23 mouse cellular contexts compared by ENCODE assay signal in genomic region chr5:140569032-140569595, GRCm38 (mm10). TPM values are rescaled to one million over a fixed set of nuclear protein-coding genes. Genes with fewer than 3 reads are reported as not detected.
DNase-seq lines count a peak whose midpoint lies in the region; ATAC-seq and TF ChIP-seq lines count a peak whose summit lies in the region.
"Had no signal": no experiment of that assay in that cellular context is flagged by ENCODE, and none has a peak within 500 bp of the region (broad histone marks: within the 10 kb centered on the region; RNA-seq: fewer than 3 reads in every experiment).

No protein-coding gene starts in this region.

- no peak overlapping the region for H3K9ac ChIP-seq in midbrain, embryonic 13.5 days (replicated peaks)
- no peak overlapping the region for H3K9ac ChIP-seq in midbrain, embryonic 16.5 days (ENCODE audit: low read depth, low read length)
- H3K9ac ChIP-seq in embryonic facial prominence, embryonic 15.5 days, result no peak overlapping the region

- H3K36me3 ChIP-seq in midbrain, embryonic 13.5 days, result no peaks in the 10 kb centered on the region
- H3K36me3 ChIP-seq in midbrain, embryonic 16.5 days (ENCODE audit: control insufficient read depth, insufficient read depth, low read length), result no peaks in the 10 kb centered on the region
- H3K36me3 ChIP-seq in embryonic facial prominence, embryonic 15.5 days, result no peaks in the 10 kb centered on the region
- H3K36me3 ChIP-seq: midbrain, embryonic 10.5 days had no signal

- peak overlapping the region; percentile 76 for H3K27ac ChIP-seq in gastrocnemius, adult 2 months
- no peak overlapping the region for H3K27ac ChIP-seq in midbrain, embryonic 13.5 days
- no peak overlapping the region for H3K27ac ChIP-seq in midbrain, embryonic 16.5 days (ENCODE audit: low read length)
- H3K27ac ChIP-seq in embryonic facial prominence, embryonic 15.5 days (replicated peaks), result no peak overlapping the region; the same call in 1 of the 2 replicates
- H3K27ac ChIP-seq: left cerebral cortex, adult 2 months; stomach, postnatal 0 days had no signal

- H3K4me1 ChIP-seq in midbrain, embryonic 13.5 days (replicated peaks), result peaks cover 29% of the 10 kb centered on the region
- no peaks in the 10 kb centered on the region; the same call in 1 of the 2 replicates for H3K4me1 ChIP-seq in midbrain, embryonic 16.5 days (ENCODE audit: control insufficient read depth, insufficient read depth, low read length)
- H3K4me1 ChIP-seq in embryonic facial prominence, embryonic 15.5 days, result peaks cover 45% of the 10 kb centered on the region

- 0 out of 2 replicates have a peak, but pooled peaks cover 6% of the 10 kb centered on the region for H3K27me3 ChIP-seq in midbrain, embryonic 13.5 days
- no peaks in the 10 kb centered on the region for H3K27me3 ChIP-seq in midbrain, embryonic 16.5 days (ENCODE audit: control insufficient read depth, insufficient read depth, low read depth, low read length)
- no peaks in the 10 kb centered on the region for H3K27me3 ChIP-seq in embryonic facial prominence, embryonic 15.5 days

- WGBS in midbrain, embryonic 13.5 days, result 85% methylated on average over 16 of the region's 16 CpGs
- WGBS in midbrain, embryonic 16.5 days, result 87% methylated on average over 16 of the region's 16 CpGs
- 60% methylated on average over 16 of the region's 16 CpGs for WGBS in embryonic facial prominence, embryonic 15.5 days

- ATAC-seq in midbrain, embryonic 13.5 days, result 0 out of 2 replicates have a peak, but pooled peaks have one; percentile 15
- no peak for ATAC-seq in midbrain, embryonic 16.5 days
- ATAC-seq in embryonic facial prominence, embryonic 15.5 days (ENCODE audit: insufficient number of reproducible peaks, low FRiP score, low TSS enrichment, low read depth), result no peak

- DNase-seq in gastrocnemius, adult 2 months, result no peak
- no peak for DNase-seq in gastrocnemius, adult 18-20 months (ENCODE audit: low spot score)
- DNase-seq in R1 (ENCODE audit: low read depth, low spot score), result peak; percentile 38
- no peak for DNase-seq in natural killer cell, adult 2 months (ENCODE audit: low spot score in 2 of 2)
- DNase-seq: layer of hippocampus, adult 9-11 months had no signal

- H3K9me3 ChIP-seq in midbrain, embryonic 13.5 days, result no peaks in the 10 kb centered on the region
- H3K9me3 ChIP-seq in midbrain, embryonic 16.5 days (replicated peaks; ENCODE audit: control insufficient read depth, low read length, poor library complexity, severe bottlenecking), result no peaks in the 10 kb centered on the region
- no peaks in the 10 kb centered on the region for H3K9me3 ChIP-seq in embryonic facial prominence, embryonic 15.5 days (replicated peaks)
- H3K9me3 ChIP-seq: midbrain, embryonic 10.5 days had no signal

- no peak for TF ChIP-seq CTCF in gastrocnemius, adult 2 months (IDR thresholded peaks at IDR 0.05)

- peak overlapping the region; percentile 28 for H3K4me3 ChIP-seq in gastrocnemius, adult 2 months
- no peak overlapping the region for H3K4me3 ChIP-seq in midbrain, embryonic 13.5 days (replicated peaks)
- no peak overlapping the region for H3K4me3 ChIP-seq in midbrain, embryonic 16.5 days (ENCODE audit: low read depth, low read length)
- H3K4me3 ChIP-seq in embryonic facial prominence, embryonic 15.5 days (replicated peaks), result no peak overlapping the region
- H3K4me3 ChIP-seq: erythroblast, embryonic 14.5 days; left cerebral cortex, adult 2 months; midbrain, embryonic 10.5 days; myocyte had no signal

- no peak overlapping the region for H3K4me2 ChIP-seq in midbrain, embryonic 13.5 days (replicated peaks)
- no peak overlapping the region for H3K4me2 ChIP-seq in midbrain, embryonic 16.5 days (ENCODE audit: low read length)
- 0 out of 2 replicates have a peak overlapping the region, but pooled peaks have one; percentile 22 for H3K4me2 ChIP-seq in embryonic facial prominence, embryonic 15.5 days (replicated peaks)
- H3K4me2 ChIP-seq: heart, embryonic 11.5 days had no signal

- intact Hi-C loops in gastrocnemius, adult 2 months (cut with DNase I), result no loop called here

RNA-seq across cellular contexts. Expression of gene Grifin, which starts 4.2 kb away (rescaled TPM):
- not detected for total RNA-seq in gastrocnemius, adult 2 months (2021)
- total RNA-seq in gastrocnemius, adult 18-20 months (2021), result not detected
- not detected in 2 replicates for polyA plus RNA-seq in midbrain, embryonic 13.5 days (2015; fragmentation: Nextera tagmentation; extraction: Ambion mirVana)
- 0.43 TPM in 1 of 2 replicates, not detected in the other for polyA plus RNA-seq in midbrain, embryonic 16.5 days (2015; fragmentation: Nextera tagmentation; extraction: Ambion mirVana)
- polyA plus RNA-seq in embryonic facial prominence, embryonic 15.5 days (2015; fragmentation: Nextera tagmentation; extraction: Ambion mirVana), result not detected in 2 replicates
- total RNA-seq: adrenal gland, adult 18-20 months; adrenal gland, postnatal 36 days; gastrocnemius, postnatal 14 days; hematopoietic stem cell, adult 5-6 weeks; left cerebral cortex, adult 2 months; liver, adult 2 months had no signal
- polyA plus RNA-seq: C2C12; heart, postnatal 0 days; large intestine, adult 2 months; liver, adult 2 months; myocyte; neural tube, embryonic 14.5 days had no signal

RNA-seq across cellular contexts. Expression of gene Lfng, which starts 38.0 kb away (rescaled TPM):
- 1 to 10 TPM; 3.2 to 6.1 TPM for total RNA-seq in gastrocnemius, adult 2 months (2021)
- 1 to 10 TPM; 3.3 to 3.5 TPM for total RNA-seq in gastrocnemius, adult 18-20 months (2021)
- 25.0 and 25.7 TPM in 2 replicates for polyA plus RNA-seq in midbrain, embryonic 13.5 days (2015; fragmentation: Nextera tagmentation; extraction: Ambion mirVana)
- polyA plus RNA-seq in midbrain, embryonic 16.5 days (2015; fragmentation: Nextera tagmentation; extraction: Ambion mirVana), result 18.4 and 23.1 TPM in 2 replicates
- 31.8 and 36.0 TPM in 2 replicates for polyA plus RNA-seq in embryonic facial prominence, embryonic 15.5 days (2015; fragmentation: Nextera tagmentation; extraction: Ambion mirVana)
